Mouse (Mus musculus) kidney, adult 9 months (tissue): ENCODE measurements at regions not wholly inside any gene's neighbourhood (a gene's known extent, or its start where the extent isn't known, plus 50 kb on each side); places are given as distances from the start of the nearest gene placed in this dataset.
"Not testable (repeated sequence)": the region's sequence is repeated elsewhere in the genome, so short reads cannot be mapped to it uniquely, and the experiment has no call there.

ENCODE experiments used
- DNase-seq: peaks from one replicate; pipeline ENCODE4 v3.0.0; 2022

- not testable (repeated sequence) for DNase-seq
Measured at GRCm38 (mm10) chr13:61805300-61805699, 235.4 kb upstream of the Cts3 start.

GRCm38 (mm10) chr13:61804168-61804874 is 234.4 kb upstream of the Cts3 start:
- peak; percentile 63 for DNase-seq

- DNase-seq, result not testable (repeated sequence)
Measured at GRCm38 (mm10) chr13:61803763-61804162, 233.8 kb upstream of the Cts3 start.

GRCm38 (mm10) chr13:61763457-61763856 is 193.5 kb upstream of the Cts3 start:
- DNase-seq, result not testable (repeated sequence)
